Mouse (Mus musculus) embryonic facial prominence, embryonic 15.5 days (tissue): ENCODE data around the gene Tbc1d15. TPM values are rescaled to one million over a fixed set of nuclear protein-coding genes. Genes with fewer than 3 reads are reported as not detected.
"Not testable (repeated sequence)": the region's sequence is repeated elsewhere in the genome, so short reads cannot be mapped to it uniquely, and the experiment has no call there.

Experiments used
- ATAC-seq: fragments of 200-750 bp; cut with Nextera tagmentation; 2 replicates; pipeline ENCODE4 v1.8.0; 2017; ENCODE audit warnings: low read depth, moderate TSS enrichment; ENCODE audit not compliant: insufficient number of reproducible peaks, low FRiP score, low TSS enrichment
- H3K27ac ChIP-seq: fragments of 300-500 bp; sonication (generic); replicated peaks from 2 replicates; pipeline ENCODE4 v1.5.1; 2015; ENCODE audit warnings: mild to moderate bottlenecking, inconsistent platforms
- H3K27me3 ChIP-seq: fragments of 300-500 bp; sonication (generic); 2 replicates; pipeline ENCODE4 v1.6.1; 2015; ENCODE audit warnings: inconsistent platforms
- H3K36me3 ChIP-seq: fragments of 300-500 bp; sonication (generic); 2 replicates; pipeline ENCODE4 v1.6.1; 2015; ENCODE audit warnings: mild to moderate bottlenecking, inconsistent platforms
- H3K4me1 ChIP-seq: fragments of 300-500 bp; sonication (generic); 2 replicates; pipeline ENCODE4 v1.6.1; 2015; ENCODE audit warnings: inconsistent platforms
- H3K4me2 ChIP-seq: fragments of 300-500 bp; sonication (generic); replicated peaks from 2 replicates; pipeline ENCODE4 v1.6.1; 2015; ENCODE audit warnings: mild to moderate bottlenecking, inconsistent platforms
- H3K4me3 ChIP-seq: fragments of 300-500 bp; sonication (generic); replicated peaks from 2 replicates; pipeline ENCODE4 v1.5.1; 2015; ENCODE audit warnings: mild to moderate bottlenecking, inconsistent platforms
- H3K9ac ChIP-seq: fragments of 300-500 bp; sonication (generic); 2 replicates; pipeline ENCODE4 v1.6.1; 2015; ENCODE audit warnings: inconsistent platforms
- H3K9me3 ChIP-seq: fragments of 300-500 bp; sonication (generic); replicated peaks from 2 replicates; pipeline ENCODE4 v1.6.1; 2016; ENCODE audit warnings: inconsistent platforms
- WGBS: fragments of 180-500 bp; shearing (Covaris S2); methylation state at CpG from one replicate; pipeline ENCODE4 v1.1.7; 2015; 5-methylcytosine and 5-hydroxymethylcytosine counted together
- polyA plus RNA-seq: library from polyadenylated mRNA; unstranded; fragments of >200 nt; fragmentation: Nextera tagmentation; extraction: Ambion mirVana; gene quantifications from 2 replicates; pipeline ENCODE4 v1.2.1, GENCODE M21; 2015

The Tbc1d15 gene
- polyA plus RNA-seq, 1 experiment from 2014 or later: 56.2 TPM

- no peak overlapping the region for H3K4me2 ChIP-seq
- whole genome bisulfite sequencing: 65% methylated on average over 7 of the region's 7 CpGs
- ATAC-seq: no peak
- no peaks in the 10 kb centered on the region for H3K9me3 ChIP-seq
- H3K4me1 ChIP-seq: no peaks in the 10 kb centered on the region
- H3K9ac ChIP-seq: no peak overlapping the region
- no peaks in the 10 kb centered on the region for H3K27me3 ChIP-seq
- H3K36me3 ChIP-seq: no peaks in the 10 kb centered on the region
- no peak overlapping the region for H3K4me3 ChIP-seq
- no peak overlapping the region for H3K27ac ChIP-seq
Observed at GRCm38 (mm10) chr10:115191214-115191613, 60.1 kb downstream of the Tbc1d15 start.

- Histone ChIP-seq H3K27me3 (no peaks in the 10 kb centered on the region), H3K9ac (no peak overlapping the region), H3K4me3 (no peak overlapping the region), H3K4me1 (no peaks in the 10 kb centered on the region), H3K9me3 (no peaks in the 10 kb centered on the region), H3K36me3 (no peaks in the 10 kb centered on the region), H3K4me2 (no peak overlapping the region), H3K27ac (no peak overlapping the region)
- WGBS: 80% methylated on average over 1 of the region's 1 CpGs
- no peak for ATAC-seq
Observed at GRCm38 (mm10) chr10:115187390-115187789, 63.9 kb downstream of the Tbc1d15 start.

GRCm38 (mm10) chr10:115184697-115185096 is 66.6 kb downstream of the Tbc1d15 start, which contains the start of gene Tph2:
TSS of gene Tph2 (minus strand) at chr10:115185022.
- WGBS: 6% methylated on average over 9 of the region's 9 CpGs
- Histone ChIP-seq H3K27ac (no peak within 1 kb of the TSS), H3K9ac (no peak within 1 kb of the TSS), H3K9me3 (no peaks in the 10 kb centered on the region), H3K27me3 (no peaks in the 10 kb centered on the region), H3K4me2 (no peak within 1 kb of the TSS), H3K4me1 (no peaks in the 10 kb centered on the region), H3K4me3 (no peak within 1 kb of the TSS), H3K36me3 (no peaks in the 10 kb centered on the region)
- no peak; the same call in 1 of the 2 replicates for ATAC-seq

- Histone ChIP-seq H3K4me3 (no peak overlapping the region), H3K27me3 (no peaks in the 10 kb centered on the region), H3K36me3 (no peaks in the 10 kb centered on the region), H3K4me2 (no peak overlapping the region), H3K9ac (no peak overlapping the region), H3K9me3 (no peaks in the 10 kb centered on the region), H3K27ac (no peak overlapping the region), H3K4me1 (no peaks in the 10 kb centered on the region)
- 65% methylated on average over 3 of the region's 3 CpGs for WGBS
- no peak for ATAC-seq
Observed at GRCm38 (mm10) chr10:115181034-115181433, 70.2 kb downstream of the Tbc1d15 start.

- not testable (repeated sequence) for H3K4me1 ChIP-seq
Observed at GRCm38 (mm10) chr10:115178019-115178418, 73.2 kb downstream of the Tbc1d15 start.

GRCm38 (mm10) chr10:115175591-115175991 is 75.7 kb downstream of the Tbc1d15 start:
- Histone ChIP-seq H3K4me2 (no peak overlapping the region), H3K9ac (no peak overlapping the region), H3K4me3 (no peak overlapping the region), H3K4me1 (no peaks in the 10 kb centered on the region), H3K9me3 (no peaks in the 10 kb centered on the region), H3K36me3 (no peaks in the 10 kb centered on the region), H3K27me3 (no peaks in the 10 kb centered on the region), H3K27ac (no peak overlapping the region)
- ATAC-seq: no peak
- WGBS: 48% methylated on average over 12 of the region's 12 CpGs

More at GRCm38 (mm10) chr10:115178019-115178418, 73.2 kb downstream of the Tbc1d15 start:
- WGBS: 68% methylated on average over 6 of the region's 6 CpGs
- not testable (repeated sequence) for H3K9ac ChIP-seq, H3K27me3 ChIP-seq, H3K27ac ChIP-seq, H3K4me2 ChIP-seq, ATAC-seq, H3K36me3 ChIP-seq, H3K4me3 ChIP-seq, H3K9me3 ChIP-seq

GRCm38 (mm10) chr10:115173336-115173735 is 77.9 kb downstream of the Tbc1d15 start:
- ATAC-seq: no peak
- 74% methylated on average over 10 of the region's 10 CpGs for WGBS
- Histone ChIP-seq H3K4me3 (no peak overlapping the region), H3K9ac (no peak overlapping the region), H3K9me3 (no peaks in the 10 kb centered on the region), H3K4me1 (no peaks in the 10 kb centered on the region), H3K27ac (no peak overlapping the region), H3K36me3 (no peaks in the 10 kb centered on the region), H3K4me2 (no peak overlapping the region), H3K27me3 (no peaks in the 10 kb centered on the region)

- H3K4me1 ChIP-seq: no peaks in the 10 kb centered on the region
- no peaks in the 10 kb centered on the region for H3K36me3 ChIP-seq
- no peak overlapping the region for H3K4me3 ChIP-seq
- H3K9me3 ChIP-seq: no peaks in the 10 kb centered on the region
- WGBS: 30% methylated on average over 8 of the region's 8 CpGs
- H3K9ac ChIP-seq: no peak overlapping the region
- no peak overlapping the region for H3K4me2 ChIP-seq
- H3K27ac ChIP-seq: no peak overlapping the region
- H3K27me3 ChIP-seq: no peaks in the 10 kb centered on the region
- no peak; the same call in 1 of the 2 replicates for ATAC-seq
Observed at GRCm38 (mm10) chr10:115171351-115171818, 79.9 kb downstream of the Tbc1d15 start.

GRCm38 (mm10) chr10:115170496-115171350 is 80.5 kb downstream of the Tbc1d15 start:
- 77% methylated on average over 7 of the region's 7 CpGs for WGBS
- no peak for ATAC-seq
- no peaks in the 10 kb centered on the region for H3K9me3 ChIP-seq
- no peaks in the 10 kb centered on the region for H3K36me3 ChIP-seq
- no peak overlapping the region for H3K4me2 ChIP-seq
- no peaks in the 10 kb centered on the region for H3K4me1 ChIP-seq
- no peak overlapping the region for H3K9ac ChIP-seq
- H3K27me3 ChIP-seq: no peaks in the 10 kb centered on the region
- H3K4me3 ChIP-seq: no peak overlapping the region
- no peak overlapping the region for H3K27ac ChIP-seq

- Histone ChIP-seq H3K27ac (no peak overlapping the region), H3K9me3 (no peaks in the 10 kb centered on the region), H3K9ac (no peak overlapping the region), H3K4me2 (no peak overlapping the region), H3K27me3 (no peaks in the 10 kb centered on the region), H3K4me1 (no peaks in the 10 kb centered on the region), H3K4me3 (no peak overlapping the region), H3K36me3 (no peaks in the 10 kb centered on the region)
- WGBS: 38% methylated on average over 9 of the region's 9 CpGs
- ATAC-seq: no peak
Observed at GRCm38 (mm10) chr10:115169410-115169809, 81.9 kb downstream of the Tbc1d15 start.

GRCm38 (mm10) chr10:115160289-115160688 is 91.0 kb downstream of the Tbc1d15 start:
- H3K9ac ChIP-seq: no peak overlapping the region
- H3K4me3 ChIP-seq: no peak overlapping the region
- ATAC-seq: no peak
- 0 out of 2 replicates have a peak, but pooled peaks cover 5% of the 10 kb centered on the region for H3K27me3 ChIP-seq
- H3K4me1 ChIP-seq: no peaks in the 10 kb centered on the region
- no peaks in the 10 kb centered on the region for H3K36me3 ChIP-seq
- no peak overlapping the region for H3K27ac ChIP-seq
- H3K4me2 ChIP-seq: no peak overlapping the region
- WGBS: 72% methylated on average over 5 of the region's 5 CpGs
- H3K9me3 ChIP-seq: no peaks in the 10 kb centered on the region
